Mouse (Mus musculus): ENCODE results near the gene Trim16.

Trim16 gene

DNA sequence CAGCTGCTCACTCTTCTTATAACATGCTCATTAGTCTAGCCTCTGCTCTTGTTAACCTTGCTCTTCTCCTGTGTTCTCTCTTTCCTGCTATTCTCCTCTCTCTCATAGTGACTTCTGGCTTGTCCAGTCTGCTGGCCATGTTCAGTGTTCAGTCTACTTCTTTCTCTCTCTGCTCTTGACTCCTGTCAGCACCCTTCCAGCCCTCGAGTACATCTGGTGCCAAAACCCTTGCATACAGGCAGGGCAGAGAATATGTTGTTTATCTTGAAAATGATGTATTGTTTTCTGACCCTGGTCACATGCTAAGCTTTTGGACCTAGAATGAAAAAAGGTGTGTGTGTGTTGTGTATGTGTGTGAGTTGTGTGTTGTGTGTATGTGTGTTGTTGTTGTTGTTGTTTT lies 6.5 kb upstream of the Trim16 start:
- Histone ChIP-seq H3K9me3 (ENCODE audit: low read length) (no peaks in the 10 kb centered on the region), H3K27me3 (ENCODE audit: insufficient read depth, low read length) (peaks cover 12% of the 10 kb centered on the region; the same call in 1 of the 2 replicates)

GRCm38 (mm10) chr11:62813970-62814624 lies 5.9 kb upstream of the Trim16 start:
- TF ChIP-seq CTCF (conservative IDR thresholded peaks at IDR 0.05; ENCODE audit: low read length): no peak
- no peak for TF ChIP-seq NANOG (IDR thresholded peaks at IDR 0.05; ENCODE audit: borderline replicate concordance, low read length)
- TF ChIP-seq POU5F1 (IDR thresholded peaks at IDR 0.05; ENCODE audit: borderline replicate concordance, low read length): no peak
- Histone ChIP-seq H3K27me3 (ENCODE audit: insufficient read depth, low read length) (peaks cover 18% of the 10 kb centered on the region), H3K4me3 (replicated peaks; ENCODE audit: low read length) (no peak overlapping the region), H3K4me1 (replicated peaks; ENCODE audit: low read depth, low read length) (no peaks in the 10 kb centered on the region), H3K36me3 (ENCODE audit: insufficient read depth, low read length) (no peaks in the 10 kb centered on the region), H3K9me3 (ENCODE audit: low read length) (no peaks in the 10 kb centered on the region)

More for the DNA sequence above, 6.5 kb upstream of the Trim16 start:
- TF ChIP-seq NANOG (IDR thresholded peaks at IDR 0.05; ENCODE audit: borderline replicate concordance, low read length): no peak
- no peak for TF ChIP-seq CTCF (conservative IDR thresholded peaks at IDR 0.05; ENCODE audit: low read length)
- no peak for TF ChIP-seq POU5F1 (IDR thresholded peaks at IDR 0.05; ENCODE audit: borderline replicate concordance, low read length)
- Histone ChIP-seq H3K4me1 (replicated peaks; ENCODE audit: low read depth, low read length) (no peaks in the 10 kb centered on the region), H3K4me3 (replicated peaks; ENCODE audit: low read length) (no peak overlapping the region), H3K36me3 (ENCODE audit: insufficient read depth, low read length) (no peaks in the 10 kb centered on the region)

DNA sequence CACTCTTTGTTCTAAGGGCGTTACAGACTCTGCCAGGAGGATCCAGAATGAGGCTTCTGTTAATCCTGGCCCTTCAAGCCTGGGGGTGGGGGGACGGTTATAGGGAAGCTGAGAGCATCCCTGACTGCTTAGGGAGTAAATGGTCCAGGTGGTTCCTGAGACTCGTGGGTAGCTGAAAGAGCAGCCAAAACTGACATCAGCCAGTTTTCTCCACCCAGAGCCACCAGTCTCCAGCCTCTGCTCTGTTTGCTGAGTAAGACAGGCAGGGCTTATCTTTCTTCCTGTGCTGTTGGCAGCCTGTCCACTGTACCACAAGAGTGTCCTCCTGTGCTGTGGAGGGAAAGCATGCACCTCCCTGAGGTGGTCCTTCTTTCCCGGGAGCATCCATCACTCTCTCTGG lies 5.4 kb upstream of the Trim16 start:
- Histone ChIP-seq H3K27me3 (ENCODE audit: insufficient read depth, low read length) (peaks cover 22% of the 10 kb centered on the region), H3K9me3 (ENCODE audit: low read length) (no peaks in the 10 kb centered on the region), H3K4me1 (replicated peaks; ENCODE audit: low read depth, low read length) (peaks cover under 1% of the 10 kb centered on the region; the same call in 1 of the 2 replicates), H3K4me3 (replicated peaks; ENCODE audit: low read length) (no peak overlapping the region), H3K36me3 (ENCODE audit: insufficient read depth, low read length) (no peaks in the 10 kb centered on the region)
- TF ChIP-seq POU5F1 (IDR thresholded peaks at IDR 0.05; ENCODE audit: borderline replicate concordance, low read length) (no peak), NANOG (IDR thresholded peaks at IDR 0.05; ENCODE audit: borderline replicate concordance, low read length) (no peak), CTCF (conservative IDR thresholded peaks at IDR 0.05; ENCODE audit: low read length) (no peak)

DNA sequence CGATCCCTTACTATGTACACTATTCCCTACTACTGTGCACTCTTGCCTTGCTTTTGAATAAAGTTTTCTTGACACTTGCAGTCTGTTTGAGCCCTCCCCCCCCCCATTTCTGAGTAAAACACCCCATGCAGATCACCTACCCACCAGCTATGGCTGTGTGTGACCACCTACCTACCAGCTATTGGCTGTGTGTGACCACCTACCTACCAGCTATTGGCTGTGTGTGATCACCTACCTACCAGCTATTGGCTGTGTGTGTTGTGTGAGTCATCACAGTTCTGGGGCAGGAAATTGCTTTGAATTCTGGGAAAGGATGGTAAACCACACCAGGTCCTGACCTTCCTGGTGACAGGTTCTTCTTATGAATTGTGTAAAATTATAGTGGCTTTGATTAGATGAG lies 4.6 kb upstream of the Trim16 start:
- no peak for TF ChIP-seq NANOG (IDR thresholded peaks at IDR 0.05; ENCODE audit: borderline replicate concordance, low read length)
- no peak for TF ChIP-seq POU5F1 (IDR thresholded peaks at IDR 0.05; ENCODE audit: borderline replicate concordance, low read length)
- no peak for TF ChIP-seq CTCF (conservative IDR thresholded peaks at IDR 0.05; ENCODE audit: low read length)
- H3K36me3 ChIP-seq (ENCODE audit: insufficient read depth, low read length): no peaks in the 10 kb centered on the region
- no peaks in the 10 kb centered on the region for H3K9me3 ChIP-seq (ENCODE audit: low read length)
- H3K4me3 ChIP-seq (replicated peaks; ENCODE audit: low read length): no peak overlapping the region
- H3K27me3 ChIP-seq (ENCODE audit: insufficient read depth, low read length): peaks cover 25% of the 10 kb centered on the region
- peaks cover 9% of the 10 kb centered on the region for H3K4me1 ChIP-seq (replicated peaks; ENCODE audit: low read depth, low read length)

DNA sequence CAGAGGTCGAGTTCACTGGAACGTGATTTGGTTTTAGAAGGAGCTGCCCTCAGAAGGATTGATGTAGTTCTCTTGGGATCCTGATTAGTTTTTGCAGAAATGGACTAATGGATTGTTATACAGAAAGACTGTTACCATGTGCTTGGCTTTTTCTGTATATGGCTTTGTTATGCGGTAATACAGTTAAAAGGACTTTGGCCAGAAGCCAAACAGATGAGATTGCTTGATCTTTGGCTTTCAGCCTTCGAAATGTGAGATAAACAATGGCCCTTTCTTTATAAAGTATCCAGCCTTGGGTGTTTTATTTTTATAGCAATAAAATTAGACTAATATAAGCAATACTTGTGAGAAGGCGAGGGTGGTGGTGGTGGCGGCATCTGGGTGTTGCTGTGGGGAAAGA lies 3.4 kb upstream of the Trim16 start:
- Histone ChIP-seq H3K4me3 (replicated peaks; ENCODE audit: low read length) (no peak overlapping the region), H3K9me3 (ENCODE audit: low read length) (no peaks in the 10 kb centered on the region), H3K4me1 (replicated peaks; ENCODE audit: low read depth, low read length) (peaks cover 19% of the 10 kb centered on the region), H3K27me3 (ENCODE audit: insufficient read depth, low read length) (peaks cover 32% of the 10 kb centered on the region), H3K36me3 (ENCODE audit: insufficient read depth, low read length) (no peaks in the 10 kb centered on the region)
- TF ChIP-seq CTCF (conservative IDR thresholded peaks at IDR 0.05; ENCODE audit: low read length) (no peak), NANOG (IDR thresholded peaks at IDR 0.05; ENCODE audit: borderline replicate concordance, low read length) (no peak), POU5F1 (IDR thresholded peaks at IDR 0.05; ENCODE audit: borderline replicate concordance, low read length) (no peak)

GRCm38 (mm10) chr11:62819059-62819686 lies 858 bp upstream of the Trim16 start:
- no peak overlapping the region for H3K4me3 ChIP-seq (replicated peaks; ENCODE audit: low read length)
- no peaks in the 10 kb centered on the region for H3K36me3 ChIP-seq (ENCODE audit: insufficient read depth, low read length)
- peaks cover 30% of the 10 kb centered on the region for H3K27me3 ChIP-seq (ENCODE audit: insufficient read depth, low read length)
- TF ChIP-seq POU5F1 (IDR thresholded peaks at IDR 0.05; ENCODE audit: borderline replicate concordance, low read length): no peak
- peaks cover 29% of the 10 kb centered on the region for H3K4me1 ChIP-seq (replicated peaks; ENCODE audit: low read depth, low read length)
- no peaks in the 10 kb centered on the region for H3K9me3 ChIP-seq (ENCODE audit: low read length)

DNA sequence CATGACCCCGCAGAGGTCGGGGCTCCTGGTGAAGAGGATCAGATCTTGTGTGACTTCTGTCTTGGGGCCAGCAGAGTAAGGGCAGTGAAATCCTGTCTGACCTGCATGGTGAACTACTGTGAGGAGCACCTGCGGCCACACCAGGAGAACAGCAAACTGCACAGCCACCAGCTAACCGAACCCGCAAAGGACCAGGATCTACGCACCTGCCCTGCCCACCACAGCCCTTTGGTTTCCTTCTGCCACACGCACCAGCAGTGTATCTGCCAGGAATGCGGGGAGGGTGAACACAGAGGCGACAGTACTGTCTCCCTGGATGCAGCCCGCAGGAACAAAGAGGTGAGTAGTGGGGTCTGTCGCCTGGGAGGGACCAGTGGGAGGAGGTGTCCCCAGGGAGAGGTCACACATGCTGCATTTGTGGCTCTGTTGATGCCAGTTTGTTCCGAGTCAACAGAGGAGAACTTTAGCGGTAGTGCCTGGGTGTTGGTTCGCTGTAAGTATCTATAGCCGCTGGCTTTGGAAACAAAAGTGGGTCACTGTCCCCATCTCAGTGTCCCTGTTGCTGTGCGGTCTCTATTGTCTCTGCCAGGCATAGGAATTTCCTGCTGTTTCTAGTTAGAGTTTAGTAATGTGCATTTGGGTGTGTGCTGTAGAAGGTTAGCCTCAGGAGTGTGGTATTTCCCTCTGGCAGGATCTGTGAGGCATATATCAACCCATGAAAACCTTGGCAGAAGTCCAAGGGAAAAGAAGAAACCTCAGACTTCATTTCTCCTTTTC lies 818 bp downstream of the Trim16 start:
- Histone ChIP-seq H3K27me3 (ENCODE audit: insufficient read depth, low read length) (peaks cover 31% of the 10 kb centered on the region), H3K4me1 (replicated peaks; ENCODE audit: low read depth, low read length) (peaks cover 39% of the 10 kb centered on the region), H3K36me3 (ENCODE audit: insufficient read depth, low read length) (no peaks in the 10 kb centered on the region), H3K4me3 (replicated peaks; ENCODE audit: low read length) (peak overlapping the region; percentile 69), H3K9me3 (ENCODE audit: low read length) (no peaks in the 10 kb centered on the region)
- TF ChIP-seq POU5F1 (IDR thresholded peaks at IDR 0.05; ENCODE audit: borderline replicate concordance, low read length) (no peak), CTCF (conservative IDR thresholded peaks at IDR 0.05; ENCODE audit: low read length) (no peak), NANOG (IDR thresholded peaks at IDR 0.05; ENCODE audit: borderline replicate concordance, low read length) (no peak)

GRCm38 (mm10) chr11:62821893-62822292 lies 1.9 kb downstream of the Trim16 start:
- peaks cover 41% of the 10 kb centered on the region for H3K4me1 ChIP-seq (replicated peaks; ENCODE audit: low read depth, low read length)
- H3K9me3 ChIP-seq (ENCODE audit: low read length): no peaks in the 10 kb centered on the region
- H3K36me3 ChIP-seq (ENCODE audit: insufficient read depth, low read length): no peaks in the 10 kb centered on the region

More at GRCm38 (mm10) chr11:62821893-62822292, 1.9 kb downstream of the Trim16 start:
- H3K27me3 ChIP-seq (ENCODE audit: insufficient read depth, low read length): peaks cover 33% of the 10 kb centered on the region
- H3K4me3 ChIP-seq (replicated peaks; ENCODE audit: low read length): no peak overlapping the region
- TF ChIP-seq NANOG (IDR thresholded peaks at IDR 0.05; ENCODE audit: borderline replicate concordance, low read length): no peak; the same call in 1 of the 2 replicates
- no peak for TF ChIP-seq CTCF (conservative IDR thresholded peaks at IDR 0.05; ENCODE audit: low read length)
- TF ChIP-seq POU5F1 (IDR thresholded peaks at IDR 0.05; ENCODE audit: borderline replicate concordance, low read length): no peak

Measured in E14TG2a.4 (cell line).